Mouse (Mus musculus) E14TG2a.4 (cell line): ENCODE data around the gene Fam13a.

ENCODE experiments used
- CTCF ChIP-seq: conservative IDR thresholded peaks from 2 replicates; pipeline ENCODE4 v1.5.1; 2014; ENCODE audit warnings: low read length
- POU5F1 ChIP-seq: IDR thresholded peaks from 2 replicates; pipeline ENCODE4 v1.6.1; 2014; ENCODE audit warnings: low read length, borderline replicate concordance

GRCm38 (mm10) chr6:58932515-58933188, 91.7 kb downstream of the Fam13a start:
- TF ChIP-seq CTCF (no peak), POU5F1 (no peak)
